25 mouse cellular contexts compared by ENCODE assay signal in genomic region chr1:152972957-152973356, GRCm38 (mm10). TPM values are rescaled to one million over a fixed set of nuclear protein-coding genes. Genes with fewer than 3 reads are reported as not detected.
DNase-seq lines count a peak whose midpoint lies in the region; ATAC-seq and TF ChIP-seq lines count a peak whose summit lies in the region.
"Had no signal": no experiment of that assay in that cellular context is flagged by ENCODE, and none has a peak within 500 bp of the region (broad histone marks: within the 10 kb centered on the region; RNA-seq: fewer than 3 reads in every experiment).

No protein-coding gene starts in this region.

- H3K27me3 ChIP-seq in kidney, postnatal 0 days (ENCODE audit: insufficient read depth, low read length): no peaks in the 10 kb centered on the region
- H3K27me3 ChIP-seq: hindbrain, embryonic 15.5 days; kidney, embryonic 15.5 days; liver, embryonic 13.5 days; stomach, embryonic 15.5 days had no signal

- H3K4me1 ChIP-seq in kidney, postnatal 0 days (replicated peaks; ENCODE audit: insufficient read depth, low read length): no peaks in the 10 kb centered on the region
- H3K4me1 ChIP-seq: liver, embryonic 13.5 days; stomach, embryonic 15.5 days had no signal

- H3K4me2 ChIP-seq in kidney, postnatal 0 days (ENCODE audit: low read length): no peak overlapping the region
- H3K4me2 ChIP-seq: hindbrain, embryonic 15.5 days; kidney, embryonic 15.5 days; liver, embryonic 13.5 days; lung, embryonic 14.5 days; midbrain, embryonic 11.5 days; stomach, embryonic 15.5 days had no signal

- H3K9me3 ChIP-seq in kidney, postnatal 0 days (replicated peaks; ENCODE audit: low read length): no peaks in the 10 kb centered on the region
- H3K9me3 ChIP-seq: hindbrain, embryonic 15.5 days; liver, embryonic 13.5 days; stomach, embryonic 15.5 days had no signal

- intact Hi-C loops in heart, postnatal 36 days (cut with DNase I): no loop called here

- ATAC-seq in kidney, postnatal 0 days (replicated peaks; ENCODE audit: low FRiP score, low read depth): no peak
- ATAC-seq: intestine, embryonic 16.5 days had no signal

- H3K4me3 ChIP-seq in kidney, postnatal 0 days (replicated peaks; ENCODE audit: low read depth, low read length): no peak overlapping the region
- H3K4me3 ChIP-seq: hindbrain, embryonic 15.5 days; kidney, embryonic 15.5 days; left cerebral cortex, adult 2 months; liver, embryonic 13.5 days; stomach, embryonic 15.5 days had no signal

- 24% methylated on average over 4 of the region's 4 CpGs for WGBS in kidney, postnatal 0 days

- peak; percentile 67 for DNase-seq in heart, adult 11 months
- no peak for DNase-seq in heart, postnatal 36 days
- DNase-seq in kidney, postnatal 0 days (ENCODE audit: low spot score): peak; percentile 32
- no peak for DNase-seq in kidney, adult 8-10 months
- DNase-seq in neural tube, embryonic 10.5 days (ENCODE audit: extremely low spot score, low spot score): peak; percentile 49
- no peak for DNase-seq in urinary bladder, postnatal 10 days (ENCODE audit: low spot score)
- DNase-seq in lung, postnatal 10 days: no peak
- no peak for DNase-seq in frontal cortex, postnatal 10 days (ENCODE audit: low spot score in 2 of 2)
- DNase-seq: adrenal gland, postnatal 10 days; cerebellum, adult 2 months; cerebellum, postnatal 25 days; layer of hippocampus, adult 9-11 months; liver, embryonic 13.5 days; lung, embryonic 14.5 days; lung, postnatal 4 days; right cerebral cortex, adult 18-20 months; right cerebral cortex, postnatal 4 days; thymus, adult 18-20 months; thymus, postnatal 36 days had no signal

- H3K27ac ChIP-seq in kidney, postnatal 0 days: no peak overlapping the region
- H3K27ac ChIP-seq: hindbrain, embryonic 15.5 days; kidney, embryonic 15.5 days; left cerebral cortex, adult 2 months; liver, embryonic 13.5 days; stomach, embryonic 15.5 days had no signal

- no peaks in the 10 kb centered on the region for H3K36me3 ChIP-seq in kidney, postnatal 0 days (ENCODE audit: insufficient read depth, low read length)
- H3K36me3 ChIP-seq: hindbrain, embryonic 15.5 days; kidney, embryonic 15.5 days; liver, embryonic 13.5 days; stomach, embryonic 15.5 days had no signal

- no peak for TF ChIP-seq CTCF in kidney, postnatal 0 days (IDR thresholded peaks at IDR 0.05; ENCODE audit: low read depth)

- H3K9ac ChIP-seq in kidney, postnatal 0 days (ENCODE audit: low read depth, low read length): no peak overlapping the region
- H3K9ac ChIP-seq: hindbrain, embryonic 15.5 days; kidney, embryonic 15.5 days; liver, embryonic 13.5 days; lung, embryonic 14.5 days; stomach, embryonic 15.5 days had no signal

RNA-seq across cellular contexts. Expression of gene Nmnat2, which starts 18.2 kb away (rescaled TPM):
- under 1 TPM; 0.22 to 0.28 TPM for total RNA-seq in heart, postnatal 36 days (2021)
- polyA plus RNA-seq in kidney, postnatal 0 days (2015; fragmentation: Nextera tagmentation; extraction: Ambion mirVana): 0.58 and 0.84 TPM in 2 replicates

Comparison
In these comparisons a context has a peak if more than half of its experiments do, and no peak if none do; other contexts are left out.
1. DNase-seq: peak in heart, adult 11 months (single experiment), kidney, postnatal 0 days (single experiment) and neural tube, embryonic 10.5 days (single experiment); none in heart, postnatal 36 days (0 of 2), kidney, adult 8-10 months (0 of 2), urinary bladder, postnatal 10 days (single experiment), lung, postnatal 10 days (single experiment) and frontal cortex, postnatal 10 days (0 of 2).